In genomic region chr14:103898689-103899088, GRCm38 (mm10) we compare ENCODE assay signal across 9 mouse cellular contexts. TPM values are rescaled to one million over a fixed set of nuclear protein-coding genes. Genes with fewer than 3 reads are reported as not detected.
DNase-seq lines count a peak whose midpoint lies in the region; ATAC-seq lines count a peak whose summit lies in the region.
"Had no signal": no experiment of that assay in that cellular context is flagged by ENCODE, and none has a peak within 500 bp of the region (broad histone marks: within the 10 kb centered on the region; RNA-seq: fewer than 3 reads in every experiment).

No protein-coding gene starts in this region.

- H3K9me3 ChIP-seq in liver, embryonic 13.5 days (replicated peaks) = no peaks in the 10 kb centered on the region

- H3K36me3 ChIP-seq in liver, embryonic 13.5 days = no peaks in the 10 kb centered on the region

- H3K4me1 ChIP-seq in liver, embryonic 13.5 days (replicated peaks) = no peaks in the 10 kb centered on the region

- no peak overlapping the region; the same call in 1 of the 2 replicates for H3K27ac ChIP-seq in liver, embryonic 13.5 days

- DNase-seq in heart, adult 11 months = peak; percentile 89
- no peak for DNase-seq in heart, postnatal 4 days
- DNase-seq in liver, embryonic 13.5 days = no peak
- peak; percentile 46 for DNase-seq in retina, embryonic 14.5 days (ENCODE audit: low spot score)
- no peak for DNase-seq in adrenal gland, adult (ENCODE audit: inconsistent age in 2 of 2, low spot score in 1 of 2)

- 15% methylated on average over 9 of the region's 9 CpGs for WGBS in liver, embryonic 13.5 days (ENCODE audit: insufficient replicate concordance)

- no peak overlapping the region for H3K9ac ChIP-seq in liver, embryonic 13.5 days

- ATAC-seq in common myeloid progenitor, adult 5-6 weeks (replicated peaks; ENCODE audit: low read depth, poor library complexity, severe bottlenecking) = peak; percentile 98
- ATAC-seq in hematopoietic stem cell, adult 5-6 weeks (replicated peaks in 1 of 2; ENCODE audit: insufficient read depth in 1 of 2, low FRiP score in 2 of 2, low TSS enrichment in 1 of 2, low read depth in 1 of 2, poor library complexity in 2 of 2, severe bottlenecking in 2 of 2) = peak; percentile 98 to 99
- ATAC-seq in liver, embryonic 13.5 days (ENCODE audit: low read depth) = peak; percentile 47; the same call in 1 of the 2 replicates
- no peak for ATAC-seq in inflammation-experienced regulatory T-cells, adult 6 months

- no peaks in the 10 kb centered on the region for H3K27me3 ChIP-seq in liver, embryonic 13.5 days
- H3K27me3 ChIP-seq: CH12.LX had no signal

- H3K4me2 ChIP-seq in liver, embryonic 13.5 days = peak overlapping the region; percentile 5; the same call in 1 of the 2 replicates

- H3K4me3 ChIP-seq in liver, embryonic 13.5 days (replicated peaks) = no peak overlapping the region

RNA-seq across cellular contexts. Expression of gene Ednrb, which starts 54.5 kb away (rescaled TPM):
- 10 to 100 TPM; 38.1 to 42.6 TPM for total RNA-seq in heart, postnatal 4 days (2021)
- 0.23 TPM in 1 of 2 replicates, not detected in the other for total RNA-seq in common myeloid progenitor, adult 5-6 weeks (2017)
- 0.38 and 0.89 TPM in 2 replicates for total RNA-seq in hematopoietic stem cell, adult 5-6 weeks (2017)
- 8.9 and 11.4 TPM in 2 replicates for polyA plus RNA-seq in liver, embryonic 13.5 days (2015; fragmentation: Nextera tagmentation; extraction: Ambion mirVana)
- not detected for polyA plus RNA-seq in inflammation-experienced regulatory T-cells, adult 6 months (2017; shearing (Covaris generic))
- total RNA-seq: CH12.LX had no signal

Comparison
In these comparisons a context has a peak if more than half of its experiments do, and no peak if none do; other contexts are left out.
1. DNase-seq: peak in heart, adult 11 months (single experiment) and retina, embryonic 14.5 days (single experiment); none in heart, postnatal 4 days (single experiment), liver, embryonic 13.5 days (single experiment) and adrenal gland, adult (0 of 2).
2. RNA of gene Ednrb, which starts 54.5 kb away (total RNA-seq): 38.1 to 42.6 TPM in heart, postnatal 4 days; 0.38 to 0.89 TPM in hematopoietic stem cell, adult 5-6 weeks and 0.23 TPM in common myeloid progenitor, adult 5-6 weeks; every median in the first group is over 10 times any median in the second.